Mouse (Mus musculus) embryonic facial prominence, embryonic 15.5 days (tissue): Measurements from ENCODE around the gene Raver1. TPM values are rescaled to one million over a fixed set of nuclear protein-coding genes. Genes with fewer than 3 reads are reported as not detected.

Experiments
- ATAC-seq: fragments of 200-750 bp; cut with Nextera tagmentation; 2 replicates; pipeline ENCODE4 v1.8.0; 2017; ENCODE audit warnings: low read depth, moderate TSS enrichment; ENCODE audit not compliant: insufficient number of reproducible peaks, low FRiP score, low TSS enrichment
- H3K27ac ChIP-seq: fragments of 300-500 bp; sonication (generic); replicated peaks from 2 replicates; pipeline ENCODE4 v1.5.1; 2015; ENCODE audit warnings: mild to moderate bottlenecking, inconsistent platforms
- H3K27me3 ChIP-seq: fragments of 300-500 bp; sonication (generic); 2 replicates; pipeline ENCODE4 v1.6.1; 2015; ENCODE audit warnings: inconsistent platforms
- H3K36me3 ChIP-seq: fragments of 300-500 bp; sonication (generic); 2 replicates; pipeline ENCODE4 v1.6.1; 2015; ENCODE audit warnings: mild to moderate bottlenecking, inconsistent platforms
- H3K4me1 ChIP-seq: fragments of 300-500 bp; sonication (generic); 2 replicates; pipeline ENCODE4 v1.6.1; 2015; ENCODE audit warnings: inconsistent platforms
- H3K4me2 ChIP-seq: fragments of 300-500 bp; sonication (generic); replicated peaks from 2 replicates; pipeline ENCODE4 v1.6.1; 2015; ENCODE audit warnings: mild to moderate bottlenecking, inconsistent platforms
- H3K4me3 ChIP-seq: fragments of 300-500 bp; sonication (generic); replicated peaks from 2 replicates; pipeline ENCODE4 v1.5.1; 2015; ENCODE audit warnings: mild to moderate bottlenecking, inconsistent platforms
- H3K9ac ChIP-seq: fragments of 300-500 bp; sonication (generic); 2 replicates; pipeline ENCODE4 v1.6.1; 2015; ENCODE audit warnings: inconsistent platforms
- H3K9me3 ChIP-seq: fragments of 300-500 bp; sonication (generic); replicated peaks from 2 replicates; pipeline ENCODE4 v1.6.1; 2016; ENCODE audit warnings: inconsistent platforms
- WGBS: fragments of 180-500 bp; shearing (Covaris S2); methylation state at CpG from one replicate; pipeline ENCODE4 v1.1.7; 2015; 5-methylcytosine and 5-hydroxymethylcytosine counted together
- microRNA counts: library from miRNA; unstranded; fragments of <30 nt; microRNA quantifications from one replicate; lab custom pipeline; 2016
- microRNA-seq: library from miRNA; unstranded; fragments of <30 nt; microRNA quantifications from one replicate; pipeline ENCODE4, GENCODE M21; 2016; ENCODE audit warnings: borderline number of aligned reads
- polyA plus RNA-seq: library from polyadenylated mRNA; unstranded; fragments of >200 nt; fragmentation: Nextera tagmentation; extraction: Ambion mirVana; gene quantifications from 2 replicates; pipeline ENCODE4 v1.2.1, GENCODE M21; 2015

The Raver1 gene
- polyA plus RNA-seq, 1 experiment from 2014 or later: 65.8 TPM

DNA sequence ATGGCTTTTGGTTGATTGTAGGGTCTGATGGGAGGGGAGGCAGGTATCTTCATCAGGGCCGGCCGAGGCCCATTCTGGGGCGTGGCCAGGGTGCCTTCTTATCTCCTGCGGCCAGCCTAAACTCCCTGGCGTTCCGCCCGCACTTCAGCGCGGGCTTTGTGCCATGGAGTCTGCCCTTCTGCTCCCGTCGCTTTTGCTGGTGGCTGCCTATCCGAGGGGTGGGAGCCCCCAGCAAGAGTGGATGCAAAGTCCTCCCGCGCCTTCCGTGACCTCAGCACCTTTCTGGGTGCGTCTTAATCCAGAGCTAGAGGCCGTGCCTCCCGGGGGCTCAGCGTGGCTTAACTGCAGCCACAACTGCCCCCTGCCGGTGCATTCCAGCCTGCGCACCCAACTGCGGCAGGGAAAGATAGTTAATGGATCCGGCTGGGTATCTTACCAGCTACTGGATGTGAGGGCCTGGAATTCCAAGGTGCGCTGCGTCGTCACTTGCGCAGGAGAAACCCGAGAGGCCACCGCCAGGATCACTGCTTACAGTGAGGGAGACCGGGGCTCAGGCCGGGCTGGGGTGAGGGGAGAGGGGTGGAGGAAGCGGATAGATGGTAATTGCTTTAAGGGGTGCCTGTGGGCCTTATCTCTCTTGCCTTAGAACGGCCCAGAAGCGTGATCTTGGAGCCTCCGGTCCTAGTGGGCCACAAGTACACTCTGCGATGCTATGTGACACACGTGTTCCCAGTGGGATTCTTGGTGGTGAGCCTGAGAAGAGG, 62.3 kb downstream of the Raver1 start, which contains the start of gene Icam4:
TSS of gene Icam4 (plus strand) at position 83 of the 764 bp plus-strand sequence.
- ATAC-seq: no peak
- peak within 1 kb of the TSS; percentile 98 for H3K4me2 ChIP-seq
- H3K27ac ChIP-seq: no peak within 1 kb of the TSS
- H3K36me3 ChIP-seq: no peaks in the 10 kb centered on the region
- H3K9me3 ChIP-seq: no peaks in the 10 kb centered on the region
- H3K27me3 ChIP-seq: peaks cover 47% of the 10 kb centered on the region
- peak within 1 kb of the TSS; percentile 59 for H3K4me3 ChIP-seq
- H3K9ac ChIP-seq: no peak within 1 kb of the TSS
- WGBS: 2% methylated on average over 37 of the region's 37 CpGs
- H3K4me1 ChIP-seq: peaks cover 47% of the 10 kb centered on the region

DNA sequence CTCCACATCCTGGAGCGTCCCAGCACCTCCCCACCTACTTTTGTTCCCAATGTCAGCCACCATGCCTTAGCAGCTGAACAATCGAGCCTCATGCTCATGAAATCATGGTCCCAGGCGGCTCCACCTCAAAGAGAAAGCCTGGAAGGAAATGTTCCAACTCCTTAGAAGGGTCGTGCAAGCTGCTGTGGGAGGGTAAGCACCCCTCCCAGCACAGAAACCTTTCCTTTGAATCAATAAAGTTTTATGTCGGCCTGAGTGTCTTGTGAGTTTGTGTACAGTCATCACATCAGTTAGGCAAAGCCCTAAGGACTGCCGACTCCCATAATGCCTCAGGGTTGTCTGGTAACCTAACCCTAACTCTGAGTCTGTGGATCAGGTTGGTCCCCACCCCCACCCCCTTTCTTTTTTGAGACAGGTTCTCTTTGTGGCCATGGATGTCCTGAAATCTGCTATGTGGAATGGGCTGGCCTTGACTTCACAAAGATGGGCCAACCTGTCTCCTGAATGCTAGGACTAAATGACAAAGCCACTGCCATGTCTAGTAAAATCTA, 63.2 kb downstream of the Raver1 start:
- no peaks in the 10 kb centered on the region for H3K36me3 ChIP-seq
- H3K9ac ChIP-seq: no peak overlapping the region
- H3K9me3 ChIP-seq: no peaks in the 10 kb centered on the region
- no peak overlapping the region for H3K27ac ChIP-seq
- peaks cover 45% of the 10 kb centered on the region for H3K4me1 ChIP-seq
- no peak overlapping the region for H3K4me3 ChIP-seq
- WGBS: 65% methylated on average over 6 of the region's 6 CpGs
- no peak overlapping the region for H3K4me2 ChIP-seq
- peaks cover 40% of the 10 kb centered on the region for H3K27me3 ChIP-seq
- no peak for ATAC-seq

DNA sequence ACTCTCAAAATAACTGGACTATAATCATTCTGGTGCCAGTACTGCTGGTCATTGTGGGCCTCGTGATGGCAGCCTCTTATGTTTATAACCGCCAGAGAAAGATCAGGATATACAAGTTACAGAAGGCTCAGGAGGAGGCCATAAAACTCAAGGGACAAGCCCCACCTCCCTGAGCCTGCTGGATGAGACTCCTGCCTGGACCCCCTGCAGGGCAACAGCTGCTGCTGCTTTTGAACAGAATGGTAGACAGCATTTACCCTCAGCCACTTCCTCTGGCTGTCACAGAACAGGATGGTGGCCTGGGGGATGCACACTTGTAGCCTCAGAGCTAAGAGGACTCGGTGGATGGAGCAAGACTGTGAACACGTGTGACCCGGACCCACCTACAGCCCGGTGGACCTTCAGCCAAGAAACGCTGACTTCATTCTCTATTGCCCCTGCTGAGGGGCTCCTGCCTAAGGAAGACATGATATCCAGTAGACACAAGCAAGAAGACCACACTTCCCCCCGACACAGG, 64.0 kb downstream of the Raver1 start:
- 53% methylated on average over 8 of the region's 8 CpGs for WGBS

DNA sequence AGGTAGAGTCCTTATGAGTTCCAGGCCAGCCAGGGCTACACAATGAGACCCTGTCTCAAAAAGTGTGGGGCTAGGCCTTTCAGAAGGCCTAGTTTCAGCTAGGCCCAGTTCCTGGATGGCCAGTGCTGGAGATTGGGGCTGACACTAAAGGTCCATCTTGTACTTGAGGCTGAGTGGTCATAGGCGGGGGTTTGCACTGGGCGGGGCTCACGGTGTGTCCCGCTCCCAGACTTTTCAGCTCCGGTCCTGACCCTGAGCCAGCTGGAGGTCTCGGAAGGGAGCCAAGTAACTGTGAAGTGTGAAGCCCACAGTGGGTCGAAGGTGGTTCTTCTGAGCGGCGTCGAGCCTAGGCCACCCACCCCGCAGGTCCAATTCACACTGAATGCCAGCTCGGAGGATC, 65.0 kb downstream of the Raver1 start:
- no peak overlapping the region for H3K27ac ChIP-seq
- H3K4me3 ChIP-seq: no peak overlapping the region
- no peak overlapping the region for H3K9ac ChIP-seq
- peaks cover 22% of the 10 kb centered on the region for H3K27me3 ChIP-seq
- peaks cover 28% of the 10 kb centered on the region for H3K4me1 ChIP-seq
- H3K9me3 ChIP-seq: no peaks in the 10 kb centered on the region
- H3K36me3 ChIP-seq: no peaks in the 10 kb centered on the region
- H3K4me2 ChIP-seq: no peak overlapping the region
- ATAC-seq: no peak
- WGBS: 87% methylated on average over 12 of the region's 12 CpGs

More for the DNA sequence above, 64.0 kb downstream of the Raver1 start:
- Histone ChIP-seq H3K9me3 (no peaks in the 10 kb centered on the region), H3K4me3 (no peak overlapping the region), H3K4me2 (no peak overlapping the region), H3K36me3 (no peaks in the 10 kb centered on the region), H3K27ac (no peak overlapping the region), H3K27me3 (peaks cover 32% of the 10 kb centered on the region), H3K4me1 (peaks cover 37% of the 10 kb centered on the region), H3K9ac (no peak overlapping the region)
- ATAC-seq: no peak

DNA sequence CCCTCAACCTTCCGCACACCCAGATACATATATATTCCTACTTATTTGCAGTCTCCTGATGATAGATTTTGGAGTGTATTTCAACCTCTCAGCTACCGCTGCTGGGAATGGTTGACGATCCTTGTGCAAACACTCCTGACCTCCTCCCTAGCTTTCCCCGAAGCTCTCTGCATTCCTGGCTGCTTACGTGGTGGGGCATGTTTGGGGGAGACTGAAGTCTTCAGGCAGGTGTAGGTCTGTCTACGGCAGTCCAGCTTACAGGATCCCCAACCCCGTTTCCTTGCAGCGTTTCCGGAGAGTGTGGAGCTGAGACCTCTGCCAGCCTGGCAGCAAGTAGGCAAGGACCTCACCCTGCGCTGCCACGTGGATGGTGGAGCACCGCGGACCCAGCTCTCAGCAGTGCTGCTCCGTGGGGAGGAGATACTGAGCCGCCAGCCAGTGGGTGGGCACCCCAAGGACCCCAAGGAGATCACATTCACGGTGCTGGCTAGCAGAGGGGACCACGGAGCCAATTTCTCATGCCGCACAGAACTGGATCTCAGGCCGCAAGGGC, 66.5 kb downstream of the Raver1 start:
- H3K4me3 ChIP-seq: no peak overlapping the region
- H3K4me1 ChIP-seq: peaks cover 17% of the 10 kb centered on the region
- no peak overlapping the region for H3K9ac ChIP-seq
- no peak overlapping the region for H3K27ac ChIP-seq
- peaks cover 19% of the 10 kb centered on the region for H3K27me3 ChIP-seq
- H3K36me3 ChIP-seq: 0 out of 2 replicates have a peak, but pooled peaks cover 4% of the 10 kb centered on the region
- H3K9me3 ChIP-seq: no peaks in the 10 kb centered on the region
- no peak overlapping the region for H3K4me2 ChIP-seq
- WGBS: 61% methylated on average over 19 of the region's 19 CpGs
- no peak for ATAC-seq

MicroRNAs encoded within 50 kb of the gene (microRNA counts, 519-probe panel; counts per million panel counts)
- 2,758 counts per million, percentile 65 among the panel's probes with 10 or more counts for microRNA mmu-miR-1900 (lab: Ali Mortazavi, UCI)

Small RNA genes within 50 kb of the gene (microRNA-seq; reads per million reads assigned to microRNA genes)
- gene Mir1900 (not detected), gene Mir7082 (1.2 reads per million)

Other genes with a start within 250 kb of the Raver1 start
- gene A230050P20Rik, start 223.4 kb downstream of the Raver1 start, polyA plus RNA-seq: 16.5 and 18.4 TPM in 2 replicates
- 5.0 and 5.4 TPM in 2 replicates for gene Angptl6, start 212.3 kb downstream of the Raver1 start, polyA plus RNA-seq
- gene Ppan, start 203.8 kb downstream of the Raver1 start, polyA plus RNA-seq: 83.2 and 89.9 TPM in 2 replicates
- gene Eif3g, start 193.4 kb downstream of the Raver1 start, polyA plus RNA-seq: 305 and 312 TPM in 2 replicates
- gene Dnmt1, start 132.1 kb downstream of the Raver1 start, polyA plus RNA-seq: 77.2 and 78.4 TPM in 2 replicates
- gene S1pr2, start 115.2 kb downstream of the Raver1 start, polyA plus RNA-seq: 61.8 and 68.5 TPM in 2 replicates
- gene Mrpl4, start 89.3 kb downstream of the Raver1 start, polyA plus RNA-seq: 122 and 126 TPM in 2 replicates
- 20.7 and 21.7 TPM in 2 replicates for gene Icam1, start 76.0 kb downstream of the Raver1 start, polyA plus RNA-seq
- 0.59 and 1.0 TPM in 2 replicates for gene Icam4, start 62.6 kb downstream of the Raver1 start, polyA plus RNA-seq
- gene Icam5, start 59.9 kb downstream of the Raver1 start, polyA plus RNA-seq: 0.20 TPM in 2 replicates
- 0.39 and 1.5 TPM in 2 replicates for gene Zglp1, start 24.9 kb downstream of the Raver1 start, polyA plus RNA-seq
- gene Gm49373, start 18.9 kb downstream of the Raver1 start, polyA plus RNA-seq: 0.72 and 1.0 TPM in 2 replicates
- gene Fdx1l, start 18.4 kb downstream of the Raver1 start, polyA plus RNA-seq: 61.0 and 65.4 TPM in 2 replicates
- 1.6 and 2.9 TPM in 2 replicates for gene Gm38431, start within 50 bp of the Raver1 start, polyA plus RNA-seq
- gene Tyk2, start 39.2 kb upstream of the Raver1 start, polyA plus RNA-seq: 13.9 and 16.0 TPM in 2 replicates
- 296 and 300 TPM in 2 replicates for gene Cdc37, start 58.0 kb upstream of the Raver1 start, polyA plus RNA-seq
- gene Pde4a, start 73.7 kb upstream of the Raver1 start, polyA plus RNA-seq: 7.5 and 9.4 TPM in 2 replicates
- 73.2 and 76.4 TPM in 2 replicates for gene Keap1, start 147.4 kb upstream of the Raver1 start, polyA plus RNA-seq
- 4.5 and 5.0 TPM in 2 replicates for gene S1pr5, start 156.4 kb upstream of the Raver1 start, polyA plus RNA-seq
- gene Atg4d, start 173.3 kb upstream of the Raver1 start, polyA plus RNA-seq: 40.5 and 44.8 TPM in 2 replicates
- 18.2 and 19.0 TPM in 2 replicates for gene Kri1, start 196.0 kb upstream of the Raver1 start, polyA plus RNA-seq
- gene Cdkn2d, start 199.4 kb upstream of the Raver1 start, polyA plus RNA-seq: 57.8 and 63.0 TPM in 2 replicates
- gene Ap1m2, start 220.3 kb upstream of the Raver1 start, polyA plus RNA-seq: 38.1 and 46.9 TPM in 2 replicates
- gene Slc44a2, start 228.7 kb upstream of the Raver1 start, polyA plus RNA-seq: 133 and 143 TPM in 2 replicates